Mouse (Mus musculus): ENCODE measurements around the gene Olfr68.
"Not testable (repeated sequence)": the region's sequence is repeated elsewhere in the genome, so short reads cannot be mapped to it uniquely, and the experiment has no call there.

Gene Olfr68

GRCm38 (mm10) chr7:103779598-103779997 is at the start of gene Olfr68:
TSS of gene Olfr68 (minus strand) at chr7:103779698.
- no peak for DNase-seq (ENCODE audit: low spot score)

GRCm38 (mm10) chr7:103827808-103828207 is 48.3 kb upstream of the Olfr68 start, which contains the start of gene Hbb-bs:
TSS of gene Hbb-bs (minus strand) at chr7:103828096.
- no peak for DNase-seq (ENCODE audit: low spot score)

GRCm38 (mm10) chr7:103827139-103827538 is 47.6 kb upstream of the Olfr68 start:
- not testable (repeated sequence) for DNase-seq (ENCODE audit: low spot score)

- no peak for DNase-seq (ENCODE audit: low spot score)
Observed at GRCm38 (mm10) chr7:103826255-103826887, 46.9 kb upstream of the Olfr68 start.

- no peak for DNase-seq (ENCODE audit: low spot score)
Observed at GRCm38 (mm10) chr7:103825536-103826254, 46.2 kb upstream of the Olfr68 start.

GRCm38 (mm10) chr7:103824597-103824996 is 45.1 kb upstream of the Olfr68 start:
- no peak for DNase-seq (ENCODE audit: low spot score)

GRCm38 (mm10) chr7:103815085-103815484 is 35.6 kb upstream of the Olfr68 start:
- not testable (repeated sequence) for DNase-seq (ENCODE audit: low spot score)

- no peak for DNase-seq (ENCODE audit: low spot score)
Observed at GRCm38 (mm10) chr7:103813766-103814165, 34.3 kb upstream of the Olfr68 start, which contains the start of gene Hbb-bt. TSS of gene Hbb-bt (minus strand) at chr7:103813996.

- not testable (repeated sequence) for DNase-seq (ENCODE audit: low spot score)
Observed at GRCm38 (mm10) chr7:103813152-103813551, 33.7 kb upstream of the Olfr68 start.

- DNase-seq (ENCODE audit: low spot score), result no peak
Observed at GRCm38 (mm10) chr7:103812174-103812573, 32.7 kb upstream of the Olfr68 start.

- no peak for DNase-seq (ENCODE audit: low spot score)
Observed at GRCm38 (mm10) chr7:103811223-103811845, 31.8 kb upstream of the Olfr68 start.

GRCm38 (mm10) chr7:103810746-103811145 is 31.2 kb upstream of the Olfr68 start:
- no peak for DNase-seq (ENCODE audit: low spot score)

GRCm38 (mm10) chr7:103810296-103810695 is 30.8 kb upstream of the Olfr68 start:
- no peak for DNase-seq (ENCODE audit: low spot score)

- DNase-seq (ENCODE audit: low spot score), result no peak
Observed at GRCm38 (mm10) chr7:103809801-103810155, 30.3 kb upstream of the Olfr68 start.

GRCm38 (mm10) chr7:103808971-103809800 is 29.7 kb upstream of the Olfr68 start:
- no peak for DNase-seq (ENCODE audit: low spot score)

GRCm38 (mm10) chr7:103808120-103808519 is 28.6 kb upstream of the Olfr68 start:
- DNase-seq (ENCODE audit: low spot score), result not testable (repeated sequence)

GRCm38 (mm10) chr7:103806856-103807255 is 27.4 kb upstream of the Olfr68 start:
- DNase-seq (ENCODE audit: low spot score), result no peak

GRCm38 (mm10) chr7:103792669-103793388 is 13.3 kb upstream of the Olfr68 start:
- DNase-seq (ENCODE audit: low spot score), result no peak

- DNase-seq (ENCODE audit: low spot score), result no peak
Observed at GRCm38 (mm10) chr7:103791721-103792120, 12.2 kb upstream of the Olfr68 start, which contains the start of gene Olfr67. TSS of gene Olfr67 (minus strand) at chr7:103791821.

- not testable (repeated sequence) for DNase-seq (ENCODE audit: low spot score)
Observed at GRCm38 (mm10) chr7:103777652-103778051, 1.8 kb downstream of the Olfr68 start.

- no peak for DNase-seq (ENCODE audit: low spot score)
Observed at GRCm38 (mm10) chr7:103771494-103771893, 8.0 kb downstream of the Olfr68 start, which contains the start of gene Olfr69. TSS of gene Olfr69 (minus strand) at chr7:103771594.

Measured in testis, postnatal 10 days (tissue).